Mouse (Mus musculus) induced T-regulatory cell, adult 2 months (primary cell): ENCODE data around the gene Rerg.

Experiments
- DNase-seq: peaks from one replicate; pipeline ENCODE4 v3.0.0-alpha.2; 2012; ENCODE audit warnings: low read depth

The Rerg gene

GRCm38 (mm10) chr6:137011187-137011586 lies 159.1 kb downstream of the Rerg start:
- no peak for DNase-seq
